ENCODE assay signal across 8 mouse cellular contexts in genomic region chr6:72615151-72615550, GRCm38 (mm10). TPM values are rescaled to one million over a fixed set of nuclear protein-coding genes. Genes with fewer than 3 reads are reported as not detected.
DNase-seq lines count a peak whose midpoint lies in the region; ATAC-seq and TF ChIP-seq lines count a peak whose summit lies in the region.

No protein-coding gene starts in this region.

- no peak for TF ChIP-seq POLR2A in CH12.LX (IDR thresholded peaks at IDR 0.05; ENCODE audit: low read depth, low read length)
- TF ChIP-seq POLR2A in thymus, adult 2 months (IDR thresholded peaks at IDR 0.05; ENCODE audit: control insufficient read depth, extremely low read depth, insufficient read depth, low read length, poor library complexity), result no peak

- dilution Hi-C loops in CH12.LX (cut with MboI; ENCODE audit: extremely low pct_ligation_motif_present, extremely low pct_unique_long_range_greater_than_20kb, low sequenced_read_pairs), result no loop called here

- DNase-seq in heart, postnatal 10 days, result no peak
- DNase-seq in CH12.LX (ENCODE audit: extremely low read depth), result no peak
- DNase-seq in forebrain, postnatal 0 days, result no peak
- DNase-seq in midbrain, embryonic 10.5 days (ENCODE audit: low spot score), result no peak
- no peak for DNase-seq in thymus, adult 2 months
- DNase-seq in embryo, embryonic 9.5 days (ENCODE audit: extremely low spot score), result no peak
- no peak for DNase-seq in B cell, adult 2 months

- peaks cover 33% of the 10 kb centered on the region for H3K4me1 ChIP-seq in heart, embryonic 12.5 days (replicated peaks)
- peaks cover 5 to 26% of the 10 kb centered on the region in 2 experiments for H3K4me1 ChIP-seq in CH12.LX (ENCODE audit: control insufficient read depth in 1 of 2, insufficient read depth in 2 of 2)
- peaks cover 24% of the 10 kb centered on the region for H3K4me1 ChIP-seq in forebrain, postnatal 0 days (ENCODE audit: insufficient read depth)
- H3K4me1 ChIP-seq in midbrain, embryonic 10.5 days, result peaks cover 32% of the 10 kb centered on the region
- peaks cover 5% of the 10 kb centered on the region for H3K4me1 ChIP-seq in thymus, adult 2 months (replicated peaks; ENCODE audit: control insufficient read depth, insufficient read depth, low read length)

- H3K9me3 ChIP-seq in heart, embryonic 12.5 days (replicated peaks), result no peaks in the 10 kb centered on the region
- no peaks in the 10 kb centered on the region for H3K9me3 ChIP-seq in CH12.LX (replicated peaks; ENCODE audit: low read length)
- H3K9me3 ChIP-seq in forebrain, postnatal 0 days (ENCODE audit: low read length), result no peaks in the 10 kb centered on the region
- no peaks in the 10 kb centered on the region for H3K9me3 ChIP-seq in midbrain, embryonic 10.5 days (replicated peaks)

- no peaks in the 10 kb centered on the region for H3K27me3 ChIP-seq in heart, embryonic 12.5 days (replicated peaks)
- no peaks in the 10 kb centered on the region for H3K27me3 ChIP-seq in CH12.LX (replicated peaks)
- no peaks in the 10 kb centered on the region for H3K27me3 ChIP-seq in forebrain, postnatal 0 days (ENCODE audit: insufficient read depth, low read length)
- H3K27me3 ChIP-seq in midbrain, embryonic 10.5 days (ENCODE audit: low read depth, poor library complexity, severe bottlenecking), result no peaks in the 10 kb centered on the region
- no peaks in the 10 kb centered on the region for H3K27me3 ChIP-seq in thymus, adult 2 months (ENCODE audit: control insufficient read depth, insufficient read depth, low read length)

- H3K36me3 ChIP-seq in heart, embryonic 12.5 days, result peaks cover 33% of the 10 kb centered on the region
- H3K36me3 ChIP-seq in CH12.LX (replicated peaks in 1 of 2; ENCODE audit: control insufficient read depth in 1 of 2, insufficient read depth in 1 of 2, low read length in 1 of 2), result peaks cover 32 to 49% of the 10 kb centered on the region in 2 experiments
- H3K36me3 ChIP-seq in forebrain, postnatal 0 days (ENCODE audit: insufficient read depth), result peaks cover 17% of the 10 kb centered on the region
- peaks cover 38% of the 10 kb centered on the region for H3K36me3 ChIP-seq in midbrain, embryonic 10.5 days
- peaks cover 36% of the 10 kb centered on the region for H3K36me3 ChIP-seq in thymus, adult 2 months (ENCODE audit: control insufficient read depth, insufficient read depth, low read length)

- H3K4me3 ChIP-seq in heart, embryonic 12.5 days, result peak overlapping the region; percentile 89
- peak overlapping the region; percentile 93 to 99 (median 94) for H3K4me3 ChIP-seq in CH12.LX (replicated peaks in 1 of 3; ENCODE audit: low read depth in 2 of 3, low read length in 2 of 3, poor library complexity in 1 of 3)
- H3K4me3 ChIP-seq in forebrain, postnatal 0 days (ENCODE audit: low read depth, low read length), result no peak overlapping the region
- H3K4me3 ChIP-seq in midbrain, embryonic 10.5 days, result peak overlapping the region; percentile 78
- no peak overlapping the region for H3K4me3 ChIP-seq in thymus, adult 2 months (ENCODE audit: control insufficient read depth, insufficient read depth, low read length)

- no peak for ATAC-seq in heart, embryonic 12.5 days (ENCODE audit: insufficient number of reproducible peaks, low FRiP score)
- ATAC-seq in forebrain, postnatal 0 days, result no peak

- intact Hi-C loops in heart, postnatal 10 days (cut with DNase I), result no loop called here

- no peak overlapping the region for H3K27ac ChIP-seq in heart, embryonic 12.5 days (ENCODE audit: poor library complexity, severe bottlenecking)
- H3K27ac ChIP-seq in CH12.LX (ENCODE audit: insufficient read depth, low read depth), result no peak overlapping the region
- H3K27ac ChIP-seq in forebrain, postnatal 0 days (ENCODE audit: low read depth, low read length), result no peak overlapping the region
- H3K27ac ChIP-seq in midbrain, embryonic 10.5 days (replicated peaks), result no peak overlapping the region
- no peak overlapping the region for H3K27ac ChIP-seq in thymus, adult 2 months (ENCODE audit: control insufficient read depth, insufficient read depth, low read length)

- TF ChIP-seq CTCF in CH12.LX (conservative IDR thresholded peaks at IDR 0.05 in 1 of 2, IDR thresholded peaks at IDR 0.05 in 1 of 2; ENCODE audit: low read depth in 2 of 2, low read length in 2 of 2), result no peak
- no peak for TF ChIP-seq CTCF in forebrain, postnatal 0 days (IDR thresholded peaks at IDR 0.05; ENCODE audit: low read depth)
- TF ChIP-seq CTCF in thymus, adult 2 months (IDR thresholded peaks at IDR 0.05; ENCODE audit: borderline replicate concordance, control insufficient read depth, extremely low read depth, insufficient read depth, low read length, poor library complexity), result no peak

- WGBS in heart, embryonic 12.5 days, result 57% methylated on average over 2 of the region's 2 CpGs
- 82% methylated on average over 2 of the region's 2 CpGs for WGBS in forebrain, postnatal 0 days
- WGBS in midbrain, embryonic 10.5 days, result 69% methylated on average over 2 of the region's 2 CpGs
- WGBS in thymus, adult 2 months, result 32% methylated on average over 2 of the region's 2 CpGs

- H3K9ac ChIP-seq in heart, embryonic 12.5 days, result peak overlapping the region; percentile 83
- H3K9ac ChIP-seq in CH12.LX (ENCODE audit: insufficient read depth, low read depth), result peak overlapping the region; percentile 84
- H3K9ac ChIP-seq in forebrain, postnatal 0 days, result no peak overlapping the region

- H3K4me2 ChIP-seq in heart, embryonic 12.5 days, result peak overlapping the region; percentile 96
- peak overlapping the region; percentile 97 for H3K4me2 ChIP-seq in CH12.LX (ENCODE audit: insufficient read depth, low read depth, poor library complexity, severe bottlenecking)
- peak overlapping the region; percentile 78 for H3K4me2 ChIP-seq in forebrain, postnatal 0 days (ENCODE audit: low read depth)

- in situ Hi-C loops in CH12.LX (cut with MboI; ENCODE audit: low pct_ligation_motif_present, low pct_unique_long_range_greater_than_20kb, low sequenced_read_pairs), result no loop called here

- H3K79me2 ChIP-seq in CH12.LX (replicated peaks; ENCODE audit: control insufficient read depth, extremely low read depth, insufficient read depth, poor library complexity, severe bottlenecking), result peaks cover 31% of the 10 kb centered on the region

- no peak for TF ChIP-seq RAD21 in CH12.LX (IDR thresholded peaks at IDR 0.05; ENCODE audit: low read depth, low read length)

- no peak for TF ChIP-seq EP300 in CH12.LX (IDR thresholded peaks at IDR 0.05; ENCODE audit: low read length)

TF ChIP-seq in CH12.LX, 34 proteins besides CTCF, POLR2A, EP300 and RAD21:
- TF ChIP-seq BHLHE40 (IDR thresholded peaks at IDR 0.05; ENCODE audit: low read depth, low read length) (0 out of 2 replicates have a peak, but pooled peaks have one; percentile 18), TCF12 (IDR thresholded peaks at IDR 0.05; ENCODE audit: low read depth, low read length) (no peak)

RNA-seq across cellular contexts. Expression of gene Tgoln1, which starts 1.6 kb away (rescaled TPM):
- 27.5 and 27.9 TPM in 2 replicates for polyA plus RNA-seq in heart, embryonic 12.5 days (2016; fragmentation: Nextera tagmentation; extraction: Ambion mirVana)
- total RNA-seq in heart, postnatal 10 days (2021), result 10 to 100 TPM; 44.5 to 45.4 TPM
- 22.6 and 27.9 TPM in 2 replicates for total RNA-seq in CH12.LX (2012; rRNA removed)
- total RNA-seq in CH12.LX (2014; rRNA removed), result 20.0 and 23.5 TPM in 2 replicates
- polyA plus RNA-seq in CH12.LX (2012; ENCODE audit: insufficient read length, low read depth), result 29.0 and 33.6 TPM in 2 replicates
- 24.3 and 30.9 TPM in 2 replicates for total RNA-seq in forebrain, postnatal 0 days (2014; rRNA removed)
- polyA plus RNA-seq in forebrain, postnatal 0 days (2015; fragmentation: Nextera tagmentation; extraction: Ambion mirVana), result 22.0 and 29.0 TPM in 2 replicates
- 33.3 and 35.4 TPM in 2 replicates for polyA plus RNA-seq in midbrain, embryonic 10.5 days (2016; fragmentation: Nextera tagmentation; extraction: Ambion mirVana)
- 33.2 and 37.9 TPM in 2 replicates for polyA plus RNA-seq in thymus, adult 2 months (2012; rRNA removed)

RNA-seq across cellular contexts. Expression of gene Retsat, which starts 16.9 kb away (rescaled TPM):
- 13.8 and 16.0 TPM in 2 replicates for polyA plus RNA-seq in heart, embryonic 12.5 days (2016; fragmentation: Nextera tagmentation; extraction: Ambion mirVana)
- total RNA-seq in heart, postnatal 10 days (2021), result 100 to 1,000 TPM; 141 to 152 TPM
- 12.5 and 15.6 TPM in 2 replicates for total RNA-seq in CH12.LX (2012; rRNA removed)
- total RNA-seq in CH12.LX (2014; rRNA removed), result 14.0 and 15.5 TPM in 2 replicates
- polyA plus RNA-seq in CH12.LX (2012; ENCODE audit: insufficient read length, low read depth), result 27.7 and 28.6 TPM in 2 replicates
- 3.2 and 7.5 TPM in 2 replicates for total RNA-seq in forebrain, postnatal 0 days (2014; rRNA removed)
- 6.2 and 7.2 TPM in 2 replicates for polyA plus RNA-seq in forebrain, postnatal 0 days (2015; fragmentation: Nextera tagmentation; extraction: Ambion mirVana)
- 8.2 and 8.4 TPM in 2 replicates for polyA plus RNA-seq in midbrain, embryonic 10.5 days (2016; fragmentation: Nextera tagmentation; extraction: Ambion mirVana)
- polyA plus RNA-seq in thymus, adult 2 months (2012; rRNA removed), result 16.5 and 17.1 TPM in 2 replicates

RNA-seq across cellular contexts. Expression of gene Elmod3, which starts 16.9 kb away (rescaled TPM):
- 12.6 and 13.2 TPM in 2 replicates for polyA plus RNA-seq in heart, embryonic 12.5 days (2016; fragmentation: Nextera tagmentation; extraction: Ambion mirVana)
- 10 to 100 TPM; 15.7 to 16.0 TPM for total RNA-seq in heart, postnatal 10 days (2021)
- total RNA-seq in CH12.LX (2012; rRNA removed) (4.7 and 7.1 TPM in 2 replicates), CH12.LX (2014; rRNA removed) (4.0 and 4.2 TPM in 2 replicates)
- 9.0 TPM in 2 replicates for polyA plus RNA-seq in CH12.LX (2012; ENCODE audit: insufficient read length, low read depth)
- total RNA-seq in forebrain, postnatal 0 days (2014; rRNA removed), result 12.8 and 13.1 TPM in 2 replicates
- polyA plus RNA-seq in forebrain, postnatal 0 days (2015; fragmentation: Nextera tagmentation; extraction: Ambion mirVana), result 16.5 and 18.3 TPM in 2 replicates
- 14.2 and 15.5 TPM in 2 replicates for polyA plus RNA-seq in midbrain, embryonic 10.5 days (2016; fragmentation: Nextera tagmentation; extraction: Ambion mirVana)
- 22.9 and 23.4 TPM in 2 replicates for polyA plus RNA-seq in thymus, adult 2 months (2012; rRNA removed)

Comparison
In these comparisons a context has a peak if more than half of its experiments do, and no peak if none do; other contexts are left out.
1. H3K4me3 ChIP-seq: peak in heart, embryonic 12.5 days (single experiment), CH12.LX (3 of 3) and midbrain, embryonic 10.5 days (single experiment); none in forebrain, postnatal 0 days (single experiment) and thymus, adult 2 months (single experiment).
2. Peak in every context shown above with its lines, with median percentiles within 50 percentile points of each other: H3K4me2 ChIP-seq.